Mouse (Mus musculus): ENCODE results near the gene Krt24.
"Not testable (repeated sequence)": the region's sequence is repeated elsewhere in the genome, so short reads cannot be mapped to it uniquely, and the experiment has no call there.

The Krt24 gene

GRCm38 (mm10) chr11:99252671-99253070 is 32.4 kb downstream of the Krt24 start:
- no peak for DNase-seq (ENCODE audit: inconsistent ontology term)

GRCm38 (mm10) chr11:99250666-99251065 is 34.4 kb downstream of the Krt24 start:
- no peak for DNase-seq (ENCODE audit: inconsistent ontology term)

GRCm38 (mm10) chr11:99250241-99250640 is 34.8 kb downstream of the Krt24 start:
- DNase-seq (ENCODE audit: inconsistent ontology term), result no peak

- DNase-seq (ENCODE audit: inconsistent ontology term), result no peak
These were observed 35.9 kb downstream of the Krt24 start for GRCm38 (mm10) chr11:99249115-99249514.

GRCm38 (mm10) chr11:99247916-99248315 is 37.1 kb downstream of the Krt24 start:
- no peak for DNase-seq (ENCODE audit: inconsistent ontology term)

GRCm38 (mm10) chr11:99244519-99244918 is 40.5 kb downstream of the Krt24 start:
- DNase-seq (ENCODE audit: inconsistent ontology term), result not testable (repeated sequence)

GRCm38 (mm10) chr11:99243820-99244374 is 41.2 kb downstream of the Krt24 start, which contains the start of gene Krt222:
Gene Krt222, minus strand, starts transcription at chr11:99244085.
- DNase-seq (ENCODE audit: inconsistent ontology term), result peak; percentile 14

- DNase-seq (ENCODE audit: inconsistent ontology term), result no peak
These were observed 41.8 kb downstream of the Krt24 start for GRCm38 (mm10) chr11:99243200-99243819.

- DNase-seq (ENCODE audit: inconsistent ontology term), result no peak
These were observed 43.0 kb downstream of the Krt24 start for GRCm38 (mm10) chr11:99242056-99242455.

GRCm38 (mm10) chr11:99238468-99238867 is 46.6 kb downstream of the Krt24 start:
- DNase-seq (ENCODE audit: inconsistent ontology term), result no peak

GRCm38 (mm10) chr11:99231049-99231816 is 53.8 kb downstream of the Krt24 start:
- DNase-seq (ENCODE audit: inconsistent ontology term), result no peak

- peak; percentile 93 for DNase-seq (ENCODE audit: inconsistent ontology term)
These were observed 54.6 kb downstream of the Krt24 start, which contains the start of gene Smarce1 for GRCm38 (mm10) chr11:99230261-99231048. Gene Smarce1, minus strand, starts transcription at chr11:99231017.

All from Muller cell, postnatal 12 days (primary cell).